In the genomic region with DNA sequence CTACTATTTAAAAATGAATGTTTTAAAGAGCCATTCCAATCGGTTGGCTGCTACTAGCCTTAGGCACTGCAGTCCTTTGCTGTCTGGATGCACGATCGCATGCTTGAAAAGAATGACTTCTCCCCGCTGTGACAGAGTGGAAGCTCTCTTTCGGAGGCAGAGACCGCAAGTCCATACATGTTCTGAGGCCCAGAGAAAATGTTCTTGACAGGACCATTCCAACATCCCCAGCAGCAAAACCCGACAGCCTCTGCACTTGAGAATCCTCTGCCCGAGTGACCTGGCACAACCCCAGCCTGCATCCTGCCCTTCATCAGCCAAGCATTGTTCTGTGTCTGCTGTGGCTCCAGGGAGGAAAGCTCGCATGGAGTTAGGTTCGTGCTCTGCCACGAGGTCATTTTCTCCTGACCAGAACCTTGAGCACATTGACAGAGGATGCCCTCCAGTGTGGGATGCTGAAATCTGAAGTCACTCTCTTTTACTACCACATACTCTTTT, we compare ENCODE assay signal across 17 mouse cellular contexts. TPM values are rescaled to one million over a fixed set of nuclear protein-coding genes. Genes with fewer than 3 reads are reported as not detected.
DNase-seq lines count a peak whose midpoint lies in the region.
"Had no signal": no experiment of that assay in that cellular context is flagged by ENCODE, and none has a peak within 500 bp of the region (broad histone marks: within the 10 kb centered on the region; RNA-seq: fewer than 3 reads in every experiment).

No protein-coding gene starts in this region.

- no peaks in the 10 kb centered on the region for H3K9me3 ChIP-seq in embryonic facial prominence, embryonic 10.5 days
- H3K9me3 ChIP-seq: forebrain, embryonic 13.5 days; heart, embryonic 15.5 days; limb, embryonic 10.5 days; liver, embryonic 12.5 days; midbrain, embryonic 12.5 days had no signal

- H3K36me3 ChIP-seq in embryonic facial prominence, embryonic 10.5 days (replicated peaks): no peaks in the 10 kb centered on the region
- H3K36me3 ChIP-seq: heart, embryonic 15.5 days; limb, embryonic 10.5 days; liver, embryonic 12.5 days; midbrain, embryonic 12.5 days had no signal

- no peak overlapping the region for H3K4me3 ChIP-seq in embryonic facial prominence, embryonic 10.5 days
- H3K4me3 ChIP-seq: forebrain, embryonic 13.5 days; heart, embryonic 15.5 days; limb, embryonic 10.5 days; liver, embryonic 12.5 days; midbrain, embryonic 12.5 days had no signal

- DNase-seq in adrenal gland, postnatal 36 days: peak; percentile 40 to 54
- DNase-seq in adrenal gland, adult 8-10 months: no peak
- peak; percentile 37 for DNase-seq in kidney, adult 18-20 months
- DNase-seq in kidney, adult 11 months: no peak
- peak; percentile 24 for DNase-seq in embryonic facial prominence, embryonic 10.5 days (ENCODE audit: low spot score)
- peak; percentile 62 to 76 for DNase-seq in kidney, postnatal 25 days
- DNase-seq in testis, postnatal 14 days (ENCODE audit: low spot score): no peak
- DNase-seq: cerebellum, adult 9-10 months; right cerebral cortex, adult 18-20 months; spleen, adult 18-20 months; thymus, postnatal 25 days had no signal

- 59% methylated on average over 11 of the region's 11 CpGs for WGBS in embryonic facial prominence, embryonic 10.5 days

- no peak overlapping the region for H3K27ac ChIP-seq in embryonic facial prominence, embryonic 10.5 days (replicated peaks)
- H3K27ac ChIP-seq: forebrain, embryonic 13.5 days; heart, embryonic 15.5 days; limb, embryonic 10.5 days; liver, embryonic 12.5 days; midbrain, embryonic 12.5 days had no signal

- H3K4me1 ChIP-seq in embryonic facial prominence, embryonic 10.5 days: peaks cover 39% of the 10 kb centered on the region

- H3K27me3 ChIP-seq in embryonic facial prominence, embryonic 10.5 days (replicated peaks; ENCODE audit: low read depth, poor library complexity, severe bottlenecking): no peaks in the 10 kb centered on the region
- H3K27me3 ChIP-seq: forebrain, embryonic 13.5 days; heart, embryonic 15.5 days; midbrain, embryonic 12.5 days; Patski had no signal

RNA-seq across cellular contexts. Expression of a gene that starts 13.0 kb away (rescaled TPM):
- 10 to 100 TPM; 15.5 to 21.1 TPM for total RNA-seq in adrenal gland, postnatal 36 days (2021)
- 10 to 100 TPM; 13.0 to 20.5 (median 15.2) TPM for total RNA-seq in adrenal gland, adult 8-10 months (2022)
- 0.15 and 0.48 TPM in 2 replicates for polyA plus RNA-seq in embryonic facial prominence, embryonic 10.5 days (2016; fragmentation: Nextera tagmentation; extraction: Ambion mirVana)
- polyA plus RNA-seq: forebrain, embryonic 13.5 days; limb, embryonic 10.5 days had no signal

Comparison
In these comparisons a context has a peak if more than half of its experiments do, and no peak if none do; other contexts are left out.
1. DNase-seq: peak in adrenal gland, postnatal 36 days (2 of 2), kidney, adult 18-20 months (single experiment), embryonic facial prominence, embryonic 10.5 days (single experiment) and kidney, postnatal 25 days (2 of 2); none in adrenal gland, adult 8-10 months (single experiment), kidney, adult 11 months (single experiment) and testis, postnatal 14 days (single experiment).